Mouse (Mus musculus): Measurements from ENCODE around the gene Atad2b. TPM values are rescaled to one million over a fixed set of nuclear protein-coding genes. Genes with fewer than 3 reads are reported as not detected.

Atad2b gene
- polyA plus RNA-seq, 1 experiment: 31.8 TPM

DNA sequence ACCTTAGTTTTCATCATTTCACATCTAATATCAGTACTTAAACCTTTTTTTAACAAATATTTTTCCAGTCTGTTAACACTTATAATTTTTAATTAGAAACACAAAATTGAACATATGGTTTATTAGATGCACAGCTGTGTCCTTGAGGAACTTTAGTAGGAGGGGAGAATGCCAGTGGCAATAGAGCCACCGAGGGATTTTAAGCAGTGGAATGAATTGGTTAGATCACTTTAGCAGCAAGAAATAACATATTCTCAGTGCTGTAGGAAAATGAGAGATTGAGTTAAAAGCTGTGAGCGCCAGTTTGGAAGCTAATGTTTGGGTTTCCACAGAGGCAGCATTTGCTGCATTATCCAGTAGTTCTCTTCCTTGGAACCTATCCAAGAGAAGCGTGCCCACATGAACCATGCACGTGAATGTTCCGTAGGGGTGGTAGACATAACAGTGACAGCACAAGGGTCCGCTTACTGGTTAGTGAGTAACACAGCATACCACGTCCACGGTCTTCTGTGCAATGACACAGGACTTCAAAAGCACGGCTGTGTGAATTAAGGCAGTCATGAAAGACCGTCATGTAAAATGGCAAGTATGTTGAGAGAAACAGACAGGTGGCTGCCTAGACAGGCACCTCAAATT is 108.2 kb downstream of the Atad2b start:
- TF ChIP-seq CTCF (IDR thresholded peaks at IDR 0.05; ENCODE audit: borderline replicate concordance, extremely low read depth, insufficient read depth, insufficient read length) (no peak), POLR2A (IDR thresholded peaks at IDR 0.05; ENCODE audit: borderline replicate concordance, extremely low read depth, insufficient read depth, insufficient read length, poor library complexity, severe bottlenecking) (no peak)
- peak; percentile 59 for DNase-seq (ENCODE audit: low read depth)

DNA sequence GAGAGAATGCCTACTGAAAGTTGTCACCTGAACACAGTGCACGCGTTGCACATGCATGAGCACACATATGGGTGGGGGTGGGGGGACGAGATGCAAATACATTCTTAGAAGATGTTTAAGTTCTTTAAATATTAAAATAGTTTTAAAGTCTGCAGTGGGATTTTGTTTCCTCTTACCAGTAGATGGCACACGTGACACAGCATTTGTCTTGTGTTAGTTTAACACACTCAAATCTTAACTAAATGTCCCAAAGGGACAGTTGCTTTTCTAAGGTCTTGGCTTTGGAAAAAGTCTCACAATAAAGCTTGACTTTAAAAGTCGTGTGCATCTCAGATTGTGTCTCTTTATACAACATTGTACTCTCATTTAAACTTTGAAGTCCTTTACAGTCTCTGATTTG is 111.9 kb downstream of the Atad2b start:
- no peak for TF ChIP-seq CTCF (IDR thresholded peaks at IDR 0.05; ENCODE audit: borderline replicate concordance, extremely low read depth, insufficient read depth, insufficient read length)
- TF ChIP-seq POLR2A (IDR thresholded peaks at IDR 0.05; ENCODE audit: borderline replicate concordance, extremely low read depth, insufficient read depth, insufficient read length, poor library complexity, severe bottlenecking): no peak
- peak; percentile 47 for DNase-seq (ENCODE audit: low read depth)

DNA sequence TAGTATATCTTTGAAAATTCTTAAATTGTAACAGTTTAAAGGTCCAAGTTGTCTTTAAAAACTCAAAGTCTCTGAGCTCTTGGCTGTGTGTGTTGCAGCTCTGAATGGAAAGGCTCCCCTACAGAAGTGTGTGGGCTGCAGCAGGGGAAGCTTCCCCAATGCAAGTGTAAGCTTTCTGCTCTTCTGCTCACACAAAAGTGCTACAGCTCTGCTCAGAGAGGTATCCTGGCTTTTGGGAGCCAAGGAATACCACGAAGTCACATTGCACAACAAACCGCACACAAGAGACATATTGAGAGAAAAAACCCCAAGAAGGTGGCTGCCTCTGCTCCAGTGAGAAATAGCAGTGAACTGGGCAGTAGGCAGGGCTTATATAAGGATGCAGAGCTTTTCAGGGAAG is 120.9 kb downstream of the Atad2b start:
- TF ChIP-seq POLR2A (IDR thresholded peaks at IDR 0.05; ENCODE audit: borderline replicate concordance, extremely low read depth, insufficient read depth, insufficient read length, poor library complexity, severe bottlenecking) (no peak), CTCF (IDR thresholded peaks at IDR 0.05; ENCODE audit: borderline replicate concordance, extremely low read depth, insufficient read depth, insufficient read length) (no peak)
- DNase-seq (ENCODE audit: low read depth): no peak

DNA sequence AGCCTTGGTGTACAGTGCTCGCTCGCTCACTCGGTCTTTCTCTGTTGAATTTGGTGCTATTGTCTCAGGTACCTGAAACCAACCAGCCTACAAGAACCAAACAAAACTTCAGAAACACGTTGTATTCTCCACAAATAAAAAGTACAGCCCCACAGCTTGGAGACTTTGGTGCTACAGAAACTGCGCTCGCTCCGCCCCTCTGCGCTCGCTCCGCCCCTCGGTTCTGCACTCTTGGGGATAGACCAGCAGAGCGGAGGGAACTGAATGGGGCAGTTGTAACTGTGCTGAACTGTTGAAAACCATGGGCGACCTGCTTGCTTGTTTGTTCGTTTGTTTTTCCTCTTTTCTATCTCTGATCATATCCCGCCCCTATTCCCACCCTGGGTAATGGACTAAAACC is 127.0 kb downstream of the Atad2b start:
- no peak for TF ChIP-seq POLR2A (IDR thresholded peaks at IDR 0.05; ENCODE audit: borderline replicate concordance, extremely low read depth, insufficient read depth, insufficient read length, poor library complexity, severe bottlenecking)
- TF ChIP-seq CTCF (IDR thresholded peaks at IDR 0.05; ENCODE audit: borderline replicate concordance, extremely low read depth, insufficient read depth, insufficient read length): no peak
- DNase-seq (ENCODE audit: low read depth): no peak

DNA sequence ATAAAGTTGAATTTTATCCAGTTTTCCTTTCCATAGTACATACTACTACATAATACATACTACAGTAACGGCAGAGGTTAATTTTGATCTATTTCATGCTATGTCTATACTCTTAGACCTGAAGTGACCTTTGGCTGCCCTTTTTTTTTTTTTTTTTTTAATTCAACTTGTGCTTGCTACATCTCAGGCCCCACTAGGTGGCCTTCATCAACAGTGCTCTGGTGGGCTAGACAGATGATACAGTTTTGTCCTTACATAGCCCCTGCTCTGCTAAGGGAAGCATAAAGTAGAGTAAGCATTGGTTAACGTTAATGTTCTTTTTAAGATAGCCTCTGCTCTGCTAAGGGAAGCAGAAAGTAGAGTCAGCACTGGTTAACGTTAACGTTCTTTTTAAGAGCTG is 131.0 kb downstream of the Atad2b start:
- DNase-seq (ENCODE audit: low read depth): no peak
- no peak for TF ChIP-seq CTCF (IDR thresholded peaks at IDR 0.05; ENCODE audit: borderline replicate concordance, extremely low read depth, insufficient read depth, insufficient read length)
- no peak for TF ChIP-seq POLR2A (IDR thresholded peaks at IDR 0.05; ENCODE audit: borderline replicate concordance, extremely low read depth, insufficient read depth, insufficient read length, poor library complexity, severe bottlenecking)

DNA sequence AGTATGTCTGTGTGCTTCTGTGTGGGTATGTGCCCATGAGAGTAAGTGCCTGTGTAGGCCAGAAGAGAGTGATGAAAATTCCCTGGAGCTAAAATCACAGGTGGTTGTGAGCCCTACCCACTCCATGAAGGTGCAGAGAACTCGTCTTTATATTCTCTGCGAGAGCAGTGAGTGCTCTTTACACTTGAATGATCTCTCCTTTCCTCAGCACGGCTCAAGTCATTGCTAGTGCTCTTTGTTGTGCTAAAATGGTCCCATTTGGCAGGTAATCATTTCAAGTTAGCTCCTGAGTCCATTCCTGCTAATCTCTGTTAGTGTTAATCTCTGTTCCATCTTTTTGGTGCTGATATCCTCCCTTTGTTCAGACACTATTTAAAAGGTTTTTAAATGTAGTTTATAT is 150.4 kb downstream of the Atad2b start:
- DNase-seq (ENCODE audit: low read depth): no peak

DNA sequence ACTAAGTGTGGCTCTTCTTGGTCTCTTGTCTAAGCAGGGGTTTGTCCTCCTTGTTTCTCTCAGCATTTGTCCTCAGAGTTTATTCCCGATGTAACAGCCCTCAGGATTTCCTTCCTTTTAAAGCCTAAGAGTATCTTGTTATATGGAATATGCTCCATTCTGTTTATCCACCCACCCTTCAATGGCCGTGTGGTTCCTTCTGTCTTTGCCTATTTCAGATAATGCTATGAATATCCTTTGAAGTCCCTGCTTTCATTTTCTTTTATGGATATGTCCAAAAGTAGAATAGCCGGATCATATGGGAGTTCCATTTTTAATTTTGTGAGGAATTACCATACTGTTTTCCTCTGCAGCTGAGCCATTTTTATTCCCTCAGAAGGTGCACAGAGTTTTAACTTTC is 153.0 kb downstream of the Atad2b start:
- TF ChIP-seq POLR2A (IDR thresholded peaks at IDR 0.05; ENCODE audit: borderline replicate concordance, extremely low read depth, insufficient read depth, insufficient read length, poor library complexity, severe bottlenecking) (no peak), CTCF (IDR thresholded peaks at IDR 0.05; ENCODE audit: borderline replicate concordance, extremely low read depth, insufficient read depth, insufficient read length) (no peak)
- DNase-seq (ENCODE audit: low read depth): no peak

More for the DNA sequence above, 150.4 kb downstream of the Atad2b start:
- TF ChIP-seq POLR2A (IDR thresholded peaks at IDR 0.05; ENCODE audit: borderline replicate concordance, extremely low read depth, insufficient read depth, insufficient read length, poor library complexity, severe bottlenecking) (no peak), CTCF (IDR thresholded peaks at IDR 0.05; ENCODE audit: borderline replicate concordance, extremely low read depth, insufficient read depth, insufficient read length) (no peak)

DNA sequence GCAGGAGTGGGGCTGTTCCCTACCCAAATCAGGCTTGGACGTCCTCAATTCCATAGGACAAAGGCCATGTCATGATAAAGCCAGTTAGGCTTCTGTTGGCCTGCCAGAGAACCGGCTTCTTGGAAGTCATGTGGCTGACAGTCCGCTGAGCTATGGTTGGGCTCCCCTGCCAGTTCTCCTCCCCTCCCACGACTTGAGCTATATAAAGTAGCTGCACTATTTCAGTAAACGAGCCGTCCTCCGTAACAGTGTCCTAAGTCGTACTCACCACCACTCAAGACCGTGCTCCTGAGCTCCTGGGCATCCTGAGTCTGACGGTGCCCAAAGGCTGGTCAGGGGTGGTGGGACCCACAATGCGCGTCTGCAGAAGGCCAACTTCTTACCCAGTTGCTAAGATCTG is 156.0 kb downstream of the Atad2b start:
- no peak for DNase-seq (ENCODE audit: low read depth)
- no peak for TF ChIP-seq CTCF (IDR thresholded peaks at IDR 0.05; ENCODE audit: borderline replicate concordance, extremely low read depth, insufficient read depth, insufficient read length)
- no peak for TF ChIP-seq POLR2A (IDR thresholded peaks at IDR 0.05; ENCODE audit: borderline replicate concordance, extremely low read depth, insufficient read depth, insufficient read length, poor library complexity, severe bottlenecking)

DNA sequence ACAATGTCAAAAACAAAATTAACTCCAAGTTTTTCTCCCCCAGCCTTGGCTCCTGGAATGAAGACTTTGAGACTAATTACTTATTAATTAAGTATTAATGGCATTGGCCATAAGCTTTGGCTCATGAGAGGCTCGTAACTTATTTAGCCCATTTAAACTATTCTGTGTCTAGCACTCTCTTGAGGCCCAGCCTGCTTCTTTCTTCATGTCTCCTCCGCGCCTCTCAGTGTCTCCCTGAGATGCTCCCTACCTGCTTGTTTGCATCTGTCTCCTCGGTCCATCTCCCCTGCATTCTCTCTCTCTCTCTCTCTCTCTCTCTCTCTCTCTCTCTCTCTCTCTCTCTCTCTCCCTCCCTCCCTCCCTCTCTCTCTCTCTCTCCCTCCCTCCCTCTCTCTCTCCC is 164.3 kb downstream of the Atad2b start:
- TF ChIP-seq CTCF (IDR thresholded peaks at IDR 0.05; ENCODE audit: borderline replicate concordance, extremely low read depth, insufficient read depth, insufficient read length): no peak
- TF ChIP-seq POLR2A (IDR thresholded peaks at IDR 0.05; ENCODE audit: borderline replicate concordance, extremely low read depth, insufficient read depth, insufficient read length, poor library complexity, severe bottlenecking): no peak
- DNase-seq (ENCODE audit: low read depth): no peak

DNA sequence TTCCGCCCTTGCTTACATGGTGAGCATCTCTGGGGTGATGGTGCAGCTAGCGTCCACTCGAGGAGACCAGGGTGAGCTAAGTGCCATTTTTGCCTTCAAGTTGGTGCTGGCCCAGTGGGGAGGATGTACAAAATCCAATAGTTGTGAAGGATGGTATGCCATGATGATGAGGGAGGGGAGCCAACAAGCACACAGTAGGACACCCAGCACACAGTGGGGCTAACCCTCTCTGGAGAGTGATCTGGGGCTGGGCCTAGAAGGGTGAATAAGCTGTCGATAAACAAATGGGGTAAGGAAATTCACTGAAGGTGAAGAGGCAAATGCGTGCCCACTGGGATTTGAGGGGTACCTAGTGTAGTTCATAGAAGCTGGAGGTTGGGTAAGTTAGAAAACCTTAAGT is 167.6 kb downstream of the Atad2b start:
- no peak for DNase-seq (ENCODE audit: low read depth)
- TF ChIP-seq CTCF (IDR thresholded peaks at IDR 0.05; ENCODE audit: borderline replicate concordance, extremely low read depth, insufficient read depth, insufficient read length): no peak
- TF ChIP-seq POLR2A (IDR thresholded peaks at IDR 0.05; ENCODE audit: borderline replicate concordance, extremely low read depth, insufficient read depth, insufficient read length, poor library complexity, severe bottlenecking): no peak

DNA sequence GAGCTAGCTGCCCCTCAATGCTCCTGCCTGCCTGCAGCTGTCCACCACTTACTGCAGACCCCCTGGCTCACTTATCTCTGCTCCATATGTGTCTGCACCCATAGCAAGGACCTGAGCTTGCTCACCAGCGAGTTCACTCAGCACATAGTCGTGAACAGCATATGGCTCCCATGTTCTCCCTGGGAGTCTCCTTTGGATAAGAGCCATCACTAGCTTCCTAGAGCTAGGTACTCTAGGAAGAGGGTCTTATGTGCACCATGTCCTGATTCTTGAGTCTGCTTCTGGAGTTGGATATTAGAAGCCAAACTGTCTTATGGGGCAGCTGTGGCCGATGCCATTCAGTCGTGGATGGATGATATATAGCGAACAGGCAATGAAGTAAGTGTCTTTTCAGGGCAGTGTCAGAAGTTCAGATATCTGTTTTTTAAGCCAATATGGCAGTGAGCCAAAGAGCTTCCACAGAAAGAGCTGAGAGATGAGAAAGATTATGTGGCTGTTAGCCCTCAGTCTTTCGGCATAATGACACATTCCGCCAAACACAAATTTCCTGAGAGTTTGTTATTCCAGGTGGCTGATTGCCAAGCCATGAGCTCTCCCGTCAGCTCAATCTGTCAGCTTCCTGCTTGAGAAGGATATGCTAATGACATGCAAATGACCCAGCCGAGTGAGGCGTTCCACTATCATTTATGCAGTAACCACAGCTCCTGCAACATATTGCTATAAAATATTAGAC is 170.8 kb downstream of the Atad2b start:
- no peak for TF ChIP-seq POLR2A (IDR thresholded peaks at IDR 0.05; ENCODE audit: borderline replicate concordance, extremely low read depth, insufficient read depth, insufficient read length, poor library complexity, severe bottlenecking)
- TF ChIP-seq CTCF (IDR thresholded peaks at IDR 0.05; ENCODE audit: borderline replicate concordance, extremely low read depth, insufficient read depth, insufficient read length): no peak
- peak; percentile 97 for DNase-seq (ENCODE audit: low read depth)

DNA sequence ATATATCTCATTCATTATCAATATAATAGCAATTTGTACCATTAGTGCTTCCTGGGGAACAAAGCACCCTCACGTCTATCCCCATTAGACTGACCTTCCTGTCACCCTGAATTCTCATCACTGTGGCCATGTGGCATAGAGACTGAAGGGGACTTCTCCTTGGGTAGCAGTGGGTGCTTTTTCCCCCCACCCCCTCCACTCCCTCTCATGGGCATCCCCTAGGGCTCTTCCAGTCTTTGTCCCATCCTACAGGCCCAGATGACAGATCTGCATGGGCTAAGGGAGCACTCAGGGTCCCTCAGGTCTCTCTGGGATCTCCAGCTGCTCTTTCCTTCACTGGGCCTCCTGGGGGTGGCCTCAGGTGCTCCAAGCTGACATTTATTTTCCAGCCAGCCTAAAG is 171.5 kb downstream of the Atad2b start:
- peak; percentile 64 for DNase-seq (ENCODE audit: low read depth)
- no peak for TF ChIP-seq CTCF (IDR thresholded peaks at IDR 0.05; ENCODE audit: borderline replicate concordance, extremely low read depth, insufficient read depth, insufficient read length)
- no peak for TF ChIP-seq POLR2A (IDR thresholded peaks at IDR 0.05; ENCODE audit: borderline replicate concordance, extremely low read depth, insufficient read depth, insufficient read length, poor library complexity, severe bottlenecking)

Other genes with a start within 250 kb of the Atad2b start
- gene Fam228a, start 178.9 kb upstream of the Atad2b start, polyA plus RNA-seq (2012; rRNA removed): 1.6 and 1.8 TPM in 2 replicates
- 8.2 and 8.7 TPM in 2 replicates for gene Pfn4, start 148.3 kb upstream of the Atad2b start, polyA plus RNA-seq (2012; rRNA removed)
- 5.7 TPM in 2 replicates for gene Fam228b, start 148.1 kb upstream of the Atad2b start, polyA plus RNA-seq (2012; rRNA removed)
- gene Sf3b6, start 99.8 kb upstream of the Atad2b start, polyA plus RNA-seq (2012; rRNA removed): 161 and 173 TPM in 2 replicates
- 30.0 and 31.0 TPM in 2 replicates for gene Fkbp1b, start 75.8 kb upstream of the Atad2b start, polyA plus RNA-seq (2012; rRNA removed)
- 10.8 and 12.2 TPM in 2 replicates for gene Wdcp, start 74.0 kb upstream of the Atad2b start, polyA plus RNA-seq (2012; rRNA removed)
- 2.7 and 4.7 TPM in 2 replicates for gene Mfsd2b, start 43.0 kb upstream of the Atad2b start, polyA plus RNA-seq (2012; rRNA removed)
- gene Ubxn2a, start 9.6 kb upstream of the Atad2b start, polyA plus RNA-seq (2012; rRNA removed): 11.0 and 13.5 TPM in 2 replicates